Mouse (Mus musculus): ENCODE measurements around the gene Ncoa7.

Ncoa7 gene

DNA sequence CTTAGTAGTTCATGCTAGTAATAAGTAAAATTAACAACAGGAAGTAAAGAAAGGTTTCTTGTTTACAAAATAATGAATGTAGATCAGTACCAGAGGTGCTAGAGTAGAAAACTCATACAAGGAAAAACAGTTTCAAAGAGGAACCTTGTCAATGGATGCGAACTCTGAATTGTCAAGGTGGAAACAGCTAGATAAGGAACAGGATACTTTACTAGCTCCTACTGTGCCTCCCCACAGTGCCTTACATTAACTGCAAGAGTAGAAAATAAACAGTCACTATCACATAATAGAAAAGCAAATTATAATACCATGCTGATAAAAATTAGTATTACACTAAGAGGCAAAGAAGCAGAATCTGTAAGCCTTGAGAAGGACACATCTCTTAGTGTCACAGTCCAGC lies 217.4 kb downstream of the Ncoa7 start:
- no peak for DNase-seq (ENCODE audit: low spot score in 2 of 2)
